Mouse (Mus musculus) olfactory bulb, adult 2 months (tissue): ENCODE data around the gene Fh1.

Source experiments
- CTCF ChIP-seq: fragments of 200-500 bp; IDR thresholded peaks from 2 replicates; pipeline ENCODE4 v1.5.1; 2012; ENCODE audit warnings: low read depth, mild to moderate bottlenecking, low read length, moderate library complexity; ENCODE audit not compliant: insufficient read depth
- POLR2A ChIP-seq: fragments of 200-500 bp; IDR thresholded peaks from 2 replicates; pipeline ENCODE4 v1.6.1; 2012; ENCODE audit warnings: mild to moderate bottlenecking, low read depth, low read length, moderate library complexity; ENCODE audit not compliant: insufficient read depth

GRCm38 (mm10) chr1:175625990-175626692 is 706 bp upstream of the Fh1 start:
- TF ChIP-seq CTCF (no peak), POLR2A (no peak)
